Mouse (Mus musculus) NIH3T3 (cell line): Measurements from ENCODE around the gene Mrln.
"Not testable (repeated sequence)": the region's sequence is repeated elsewhere in the genome, so short reads cannot be mapped to it uniquely, and the experiment has no call there.

ENCODE experiments used
- DNase-seq: peaks from one replicate; pipeline ENCODE4 v3.0.0-alpha.2; 2012; ENCODE audit warnings: low read depth

Gene Mrln

GRCm38 (mm10) chr10:70195279-70195678, 9.2 kb upstream of the Mrln start:
- DNase-seq, result no peak

DNA sequence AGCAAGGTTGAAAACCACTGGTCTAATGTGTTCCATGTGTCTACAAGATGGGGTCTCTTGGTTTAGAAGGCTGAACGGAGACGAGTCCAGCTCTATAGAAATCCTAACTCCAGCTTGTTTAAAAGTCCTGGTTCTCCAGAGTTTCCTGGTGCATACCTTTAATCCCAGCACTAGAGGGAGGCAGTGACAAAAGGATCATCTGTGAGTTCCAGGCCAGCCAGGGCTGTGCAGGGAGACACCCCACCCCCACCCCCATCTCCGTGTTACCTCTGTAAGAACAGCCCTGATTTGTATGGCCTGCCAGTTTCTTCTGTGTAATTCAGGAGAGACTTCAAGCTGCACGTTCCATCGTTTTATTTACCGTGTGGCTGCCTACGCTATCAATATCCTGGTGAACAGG, 8.7 kb upstream of the Mrln start:
- DNase-seq, result peak; percentile 73

DNA sequence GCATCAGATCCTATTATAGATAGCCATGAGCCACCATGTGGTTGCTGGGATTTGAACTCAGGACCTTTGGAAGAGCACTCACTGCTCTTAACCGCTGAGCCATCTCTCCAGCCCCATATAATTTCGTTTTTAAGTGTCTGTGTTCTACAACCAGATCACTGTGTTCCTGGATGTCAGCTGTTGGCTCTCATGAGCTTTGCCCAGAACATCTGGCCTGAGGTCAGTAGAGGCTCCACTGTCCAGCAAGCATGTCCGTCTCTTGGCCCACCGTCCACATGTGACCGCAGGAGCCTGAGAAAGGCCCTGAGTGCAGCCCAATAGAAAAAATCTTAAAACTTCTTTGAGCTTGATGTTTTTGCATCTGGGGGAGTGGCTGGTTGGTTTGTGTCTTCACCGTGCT, 7.8 kb upstream of the Mrln start:
- DNase-seq, result no peak

GRCm38 (mm10) chr10:70197601-70198000, 6.9 kb upstream of the Mrln start:
- DNase-seq, result no peak

DNA sequence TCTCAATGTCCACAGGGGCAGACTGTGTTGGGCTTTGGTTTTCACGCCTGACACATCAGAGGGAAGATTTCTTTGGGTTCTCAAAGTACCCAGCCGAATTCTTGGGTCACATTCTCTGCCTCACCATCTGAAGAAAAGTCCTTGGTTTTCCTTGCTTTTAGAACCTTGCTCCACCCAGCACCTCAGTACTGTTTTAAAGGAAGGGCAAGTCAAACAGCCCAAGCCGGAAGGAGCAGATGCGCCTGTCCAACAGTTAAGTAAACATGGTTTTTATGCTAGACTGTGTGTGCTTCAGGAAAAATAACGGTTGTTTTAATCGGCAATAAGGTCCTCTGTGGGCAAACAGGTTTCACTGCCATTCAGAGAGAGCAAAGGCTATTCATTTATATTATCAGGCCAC, 6.5 kb upstream of the Mrln start:
- DNase-seq, result no peak

DNA sequence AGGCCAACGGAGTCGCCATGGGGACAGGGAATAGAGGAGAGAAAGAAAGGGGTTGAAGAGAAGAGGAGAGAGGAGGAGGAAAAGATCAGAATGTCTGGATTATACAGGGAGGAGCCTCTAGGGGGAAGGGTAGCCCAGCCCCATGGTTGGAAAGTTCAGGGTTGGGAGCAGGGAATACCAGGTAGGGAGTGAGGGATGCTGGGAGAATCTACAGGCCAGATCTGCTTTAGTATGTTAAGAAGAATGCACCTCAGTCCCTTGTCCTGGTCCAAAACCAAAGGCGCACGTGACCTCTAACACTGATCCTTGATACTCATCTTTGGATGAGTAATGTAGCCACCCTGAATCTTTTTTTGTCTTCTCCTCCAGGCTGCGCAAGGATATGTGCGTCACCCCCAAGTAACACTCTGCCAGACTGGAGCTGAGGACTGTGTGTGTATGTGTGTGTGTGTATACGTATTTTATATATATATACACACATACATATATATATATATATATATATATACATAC, 5.5 kb upstream of the Mrln start:
- no peak for DNase-seq

GRCm38 (mm10) chr10:70199466-70200210, 4.8 kb upstream of the Mrln start:
- no peak for DNase-seq

- no peak for DNase-seq
Observed at GRCm38 (mm10) chr10:70200889-70201500, 3.5 kb upstream of the Mrln start.

DNA sequence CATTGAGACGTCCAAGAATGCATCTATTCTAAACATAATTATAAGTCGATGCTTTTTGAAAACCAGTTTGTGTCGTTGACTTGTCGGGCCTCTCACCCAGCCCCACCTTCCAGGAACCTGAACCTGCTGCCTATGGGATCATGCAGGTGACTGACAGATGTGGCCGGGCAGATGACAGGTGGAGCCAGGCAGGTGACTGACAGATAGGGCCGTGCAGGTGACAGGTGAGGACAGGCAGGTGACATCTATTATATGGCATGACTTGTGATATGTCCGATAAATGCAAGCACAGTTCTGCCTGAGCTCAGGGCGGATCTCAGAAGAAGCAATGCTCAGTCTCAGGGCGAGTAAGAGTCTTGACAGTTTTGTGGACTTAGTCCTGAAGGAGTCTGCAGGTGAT, 6.8 kb downstream of the Mrln start:
- no peak for DNase-seq

- DNase-seq, result no peak
Observed at GRCm38 (mm10) chr10:70220971-70221370, 16.5 kb downstream of the Mrln start.

GRCm38 (mm10) chr10:70222231-70222630, 17.8 kb downstream of the Mrln start:
- not testable (repeated sequence) for DNase-seq

DNA sequence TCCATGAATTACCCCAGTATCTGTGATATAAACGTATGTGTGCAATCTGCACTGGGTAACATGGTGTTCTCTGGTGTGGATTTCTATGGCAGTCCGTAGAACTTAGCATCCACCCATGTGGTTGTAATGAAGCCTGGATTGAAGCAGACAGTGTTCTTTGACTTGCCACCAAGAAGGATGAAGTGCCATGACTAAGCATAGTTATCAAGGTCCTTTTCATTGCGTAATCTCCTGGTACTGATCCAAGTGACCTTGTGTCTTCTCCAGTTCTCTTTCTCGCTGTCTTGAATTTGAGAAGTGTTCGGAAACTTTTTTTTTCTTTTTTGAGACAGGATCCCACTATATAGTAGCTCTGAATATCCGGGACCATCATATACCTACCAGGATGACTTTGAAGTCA, 20.1 kb downstream of the Mrln start:
- peak; percentile 43 for DNase-seq

GRCm38 (mm10) chr10:70225760-70226159, 21.3 kb downstream of the Mrln start:
- DNase-seq, result no peak

DNA sequence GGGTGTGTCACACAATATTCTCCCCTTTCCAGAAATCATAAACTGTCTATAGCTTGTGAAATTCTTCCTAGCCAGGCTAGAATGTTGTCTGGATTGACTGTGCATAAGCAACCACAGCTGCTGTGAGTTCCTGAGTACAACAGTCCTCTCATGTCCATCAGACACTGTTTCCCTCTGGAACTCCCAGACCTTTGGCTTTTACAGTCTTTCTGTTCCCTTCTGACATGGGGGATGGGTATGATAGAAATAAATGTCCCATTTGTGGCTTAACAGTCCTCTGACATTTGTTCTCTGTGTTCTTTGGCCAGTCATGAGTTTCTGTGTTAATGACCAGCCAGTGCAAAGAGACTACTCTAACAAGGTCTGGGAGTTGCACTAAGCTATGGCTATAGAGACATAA, 22.1 kb downstream of the Mrln start:
- no peak for DNase-seq

DNA sequence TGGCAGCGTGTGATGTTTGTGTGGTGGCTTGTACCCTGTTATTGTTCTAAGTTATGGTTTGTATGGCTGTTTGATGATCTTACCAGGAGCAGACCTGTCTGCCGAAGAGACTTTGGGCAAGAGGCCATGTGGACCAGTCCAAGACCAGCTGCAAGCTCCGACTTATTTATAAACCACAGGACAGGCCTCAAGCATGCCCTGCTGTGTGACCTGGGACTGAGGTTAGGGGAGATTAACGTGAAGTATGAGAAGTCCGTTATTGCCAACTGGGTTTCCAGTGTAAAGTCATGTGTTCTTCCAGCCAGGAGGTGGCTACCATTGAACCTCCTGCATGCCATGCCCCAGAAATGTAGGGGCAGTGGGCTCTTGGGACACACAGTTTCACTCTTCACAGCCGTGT, 25.9 kb downstream of the Mrln start:
- DNase-seq, result no peak

- DNase-seq, result no peak
Observed at GRCm38 (mm10) chr10:70237936-70238335, 33.5 kb downstream of the Mrln start.

GRCm38 (mm10) chr10:70242751-70243444, 38.4 kb downstream of the Mrln start:
- no peak for DNase-seq

GRCm38 (mm10) chr10:70244921-70245558, 40.6 kb downstream of the Mrln start, which contains the start of gene Slc16a9:
Slc16a9 (plus strand) TSS chr10:70245100.
- DNase-seq, result peak; percentile 76

DNA sequence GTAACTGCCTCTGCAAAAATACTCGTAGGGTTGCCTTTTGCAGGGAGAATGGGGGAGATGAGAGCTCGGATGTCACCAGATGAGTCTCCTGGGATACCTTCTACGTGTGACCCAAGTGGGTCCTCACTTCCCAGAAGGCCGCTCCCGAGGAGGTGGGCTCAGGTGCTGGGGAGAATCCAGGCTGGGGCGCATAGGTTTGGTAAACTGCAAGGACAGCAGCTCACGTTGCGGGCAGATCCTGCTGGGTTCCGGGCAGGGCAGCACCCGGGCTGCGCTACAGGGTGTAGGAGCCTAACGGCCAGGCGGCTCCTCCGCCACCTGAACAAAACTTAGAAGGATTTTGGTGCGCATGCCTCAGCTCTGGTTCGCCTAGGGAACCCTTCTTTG, 41.1 kb downstream of the Mrln start:
- DNase-seq, result peak; percentile 24

GRCm38 (mm10) chr10:70246076-70246475, 41.6 kb downstream of the Mrln start:
- DNase-seq, result no peak

DNA sequence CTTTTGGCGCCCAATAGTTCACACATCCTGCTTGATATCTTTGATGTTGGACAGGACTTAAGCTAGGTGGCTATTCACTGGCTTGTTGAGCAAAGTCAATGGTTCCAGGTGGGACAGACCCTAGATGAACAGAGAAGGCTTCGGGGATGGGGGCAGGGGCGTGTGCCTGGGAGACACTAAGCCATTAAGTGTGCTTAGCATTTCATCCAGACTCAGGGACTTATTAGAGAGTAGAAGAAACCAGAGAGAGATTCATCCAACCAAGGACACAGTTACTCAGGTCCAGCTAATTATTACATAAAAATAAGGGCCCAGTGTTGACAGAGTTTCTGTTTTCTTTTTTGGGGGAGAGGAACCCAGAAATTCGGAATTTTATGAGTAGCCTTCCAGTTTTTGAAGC, 45.9 kb downstream of the Mrln start:
- DNase-seq, result no peak

GRCm38 (mm10) chr10:70250766-70251165, 46.3 kb downstream of the Mrln start:
- no peak for DNase-seq

DNA sequence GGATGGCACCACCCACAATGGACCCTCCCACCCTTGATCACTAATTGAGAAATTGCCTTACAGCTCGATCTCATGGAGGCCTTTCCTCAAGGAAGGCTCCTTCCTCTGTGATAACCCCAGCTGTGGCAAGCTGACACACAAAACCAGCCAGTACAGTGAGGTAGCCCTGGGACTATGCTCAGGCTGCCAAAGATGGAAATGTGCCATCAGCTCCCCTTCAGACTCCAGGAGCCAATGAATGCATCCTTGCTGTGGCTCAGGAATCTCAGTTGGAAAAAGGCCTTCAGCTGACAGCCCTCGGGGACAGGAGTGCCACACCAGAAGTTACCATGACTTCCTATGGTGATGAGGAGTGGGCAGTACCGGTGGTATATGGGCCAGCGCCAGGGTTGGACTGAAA, 50.2 kb downstream of the Mrln start:
- DNase-seq, result no peak
